Mouse (Mus musculus): ENCODE measurements at regions not wholly inside any gene's neighbourhood (a gene's known extent, or its start where the extent isn't known, plus 50 kb on each side); places are given as distances from the start of the nearest gene placed in this dataset.

GRCm38 (mm10) chr3:61740088-61740487 is 374.3 kb upstream of the B430305J03Rik start:
- Histone ChIP-seq H3K4me1 (replicated peaks; ENCODE audit: control insufficient read depth, insufficient read depth, low read length) (no peaks in the 10 kb centered on the region), H3K9ac (ENCODE audit: low read length) (no peak overlapping the region), H3K36me3 (ENCODE audit: control insufficient read depth, insufficient read depth, low read length) (no peaks in the 10 kb centered on the region), H3K27me3 (ENCODE audit: control insufficient read depth, insufficient read depth, low read depth, low read length) (no peaks in the 10 kb centered on the region), H3K4me3 (ENCODE audit: low read length) (no peak overlapping the region), H3K9me3 (ENCODE audit: control insufficient read depth, low read length) (no peaks in the 10 kb centered on the region), H3K4me2 (ENCODE audit: low read depth, low read length) (no peak overlapping the region), H3K27ac (ENCODE audit: low read length) (no peak overlapping the region)
- ATAC-seq (ENCODE audit: low read depth): no peak
- WGBS: 54% methylated on average over 2 of the region's 2 CpGs

- H3K36me3 ChIP-seq (ENCODE audit: control insufficient read depth, insufficient read depth, low read length): no peaks in the 10 kb centered on the region
- 79% methylated on average over 1 of the region's 1 CpGs for WGBS
- H3K4me2 ChIP-seq (ENCODE audit: low read depth, low read length): no peak overlapping the region
- H3K4me3 ChIP-seq (ENCODE audit: low read length): no peak overlapping the region
- H3K9me3 ChIP-seq (ENCODE audit: control insufficient read depth, low read length): no peaks in the 10 kb centered on the region
- H3K27ac ChIP-seq (ENCODE audit: low read length): no peak overlapping the region
- no peaks in the 10 kb centered on the region for H3K27me3 ChIP-seq (ENCODE audit: control insufficient read depth, insufficient read depth, low read depth, low read length)
- no peaks in the 10 kb centered on the region for H3K4me1 ChIP-seq (replicated peaks; ENCODE audit: control insufficient read depth, insufficient read depth, low read length)
- no peak for ATAC-seq (ENCODE audit: low read depth)
- H3K9ac ChIP-seq (ENCODE audit: low read length): no peak overlapping the region
Measured at GRCm38 (mm10) chr3:61738528-61738927, 372.8 kb upstream of the B430305J03Rik start.

GRCm38 (mm10) chr3:61716785-61717184 is 351.0 kb upstream of the B430305J03Rik start:
- Histone ChIP-seq H3K4me1 (replicated peaks; ENCODE audit: control insufficient read depth, insufficient read depth, low read length) (no peaks in the 10 kb centered on the region), H3K27ac (ENCODE audit: low read length) (no peak overlapping the region), H3K4me2 (ENCODE audit: low read depth, low read length) (no peak overlapping the region), H3K9ac (ENCODE audit: low read length) (no peak overlapping the region), H3K9me3 (ENCODE audit: control insufficient read depth, low read length) (no peaks in the 10 kb centered on the region), H3K27me3 (ENCODE audit: control insufficient read depth, insufficient read depth, low read depth, low read length) (no peaks in the 10 kb centered on the region), H3K4me3 (ENCODE audit: low read length) (no peak overlapping the region), H3K36me3 (ENCODE audit: control insufficient read depth, insufficient read depth, low read length) (no peaks in the 10 kb centered on the region)
- no peak for ATAC-seq (ENCODE audit: low read depth)
- WGBS: 66% methylated on average over 2 of the region's 2 CpGs

- 48% methylated on average over 4 of the region's 4 CpGs for WGBS
- H3K4me2 ChIP-seq (ENCODE audit: low read depth, low read length): no peak overlapping the region
- 0 out of 2 replicates have a peak, but pooled peaks cover 5% of the 10 kb centered on the region for H3K4me1 ChIP-seq (replicated peaks; ENCODE audit: control insufficient read depth, insufficient read depth, low read length)
- no peaks in the 10 kb centered on the region for H3K27me3 ChIP-seq (ENCODE audit: control insufficient read depth, insufficient read depth, low read depth, low read length)
- ATAC-seq (ENCODE audit: low read depth): peak; percentile 78
- no peak overlapping the region for H3K27ac ChIP-seq (ENCODE audit: low read length)
- H3K9ac ChIP-seq (ENCODE audit: low read length): no peak overlapping the region
- H3K9me3 ChIP-seq (ENCODE audit: control insufficient read depth, low read length): no peaks in the 10 kb centered on the region
- no peak overlapping the region for H3K4me3 ChIP-seq (ENCODE audit: low read length)
- no peaks in the 10 kb centered on the region for H3K36me3 ChIP-seq (ENCODE audit: control insufficient read depth, insufficient read depth, low read length)
Measured at GRCm38 (mm10) chr3:61687933-61688705, 322.4 kb upstream of the B430305J03Rik start.

- Histone ChIP-seq H3K9me3 (ENCODE audit: control insufficient read depth, low read length) (no peaks in the 10 kb centered on the region), H3K9ac (ENCODE audit: low read length) (no peak overlapping the region), H3K36me3 (ENCODE audit: control insufficient read depth, insufficient read depth, low read length) (no peaks in the 10 kb centered on the region), H3K4me3 (ENCODE audit: low read length) (no peak overlapping the region), H3K27ac (ENCODE audit: low read length) (no peak overlapping the region), H3K27me3 (ENCODE audit: control insufficient read depth, insufficient read depth, low read depth, low read length) (no peaks in the 10 kb centered on the region), H3K4me1 (replicated peaks; ENCODE audit: control insufficient read depth, insufficient read depth, low read length) (no peaks in the 10 kb centered on the region), H3K4me2 (ENCODE audit: low read depth, low read length) (no peak overlapping the region)
- 72% methylated on average over 1 of the region's 1 CpGs for WGBS
- no peak for ATAC-seq (ENCODE audit: low read depth)
Measured at GRCm38 (mm10) chr3:61670874-61671273, 305.1 kb upstream of the B430305J03Rik start.

GRCm38 (mm10) chr3:61656143-61656542 is 290.4 kb upstream of the B430305J03Rik start:
- 58% methylated on average over 2 of the region's 2 CpGs for WGBS
- no peaks in the 10 kb centered on the region for H3K36me3 ChIP-seq (ENCODE audit: control insufficient read depth, insufficient read depth, low read length)
- no peaks in the 10 kb centered on the region for H3K9me3 ChIP-seq (ENCODE audit: control insufficient read depth, low read length)
- H3K4me3 ChIP-seq (ENCODE audit: low read length): no peak overlapping the region
- no peaks in the 10 kb centered on the region for H3K4me1 ChIP-seq (replicated peaks; ENCODE audit: control insufficient read depth, insufficient read depth, low read length)
- H3K27me3 ChIP-seq (ENCODE audit: control insufficient read depth, insufficient read depth, low read depth, low read length): no peaks in the 10 kb centered on the region
- no peak for ATAC-seq (ENCODE audit: low read depth)
- no peak overlapping the region for H3K9ac ChIP-seq (ENCODE audit: low read length)
- no peak overlapping the region for H3K4me2 ChIP-seq (ENCODE audit: low read depth, low read length)
- H3K27ac ChIP-seq (ENCODE audit: low read length): no peak overlapping the region

GRCm38 (mm10) chr3:61628535-61628934 is 262.8 kb upstream of the B430305J03Rik start:
- Histone ChIP-seq H3K36me3 (ENCODE audit: control insufficient read depth, insufficient read depth, low read length) (no peaks in the 10 kb centered on the region), H3K9ac (ENCODE audit: low read length) (no peak overlapping the region), H3K4me1 (replicated peaks; ENCODE audit: control insufficient read depth, insufficient read depth, low read length) (no peaks in the 10 kb centered on the region), H3K27ac (ENCODE audit: low read length) (no peak overlapping the region), H3K4me3 (ENCODE audit: low read length) (no peak overlapping the region), H3K9me3 (ENCODE audit: control insufficient read depth, low read length) (no peaks in the 10 kb centered on the region), H3K4me2 (ENCODE audit: low read depth, low read length) (no peak overlapping the region), H3K27me3 (ENCODE audit: control insufficient read depth, insufficient read depth, low read depth, low read length) (no peaks in the 10 kb centered on the region)
- no peak for ATAC-seq (ENCODE audit: low read depth)

- no peaks in the 10 kb centered on the region for H3K9me3 ChIP-seq (ENCODE audit: control insufficient read depth, low read length)
- H3K27me3 ChIP-seq (ENCODE audit: control insufficient read depth, insufficient read depth, low read depth, low read length): no peaks in the 10 kb centered on the region
- 53% methylated on average over 3 of the region's 3 CpGs for WGBS
- ATAC-seq (ENCODE audit: low read depth): no peak
- no peak overlapping the region for H3K4me2 ChIP-seq (ENCODE audit: low read depth, low read length)
- H3K36me3 ChIP-seq (ENCODE audit: control insufficient read depth, insufficient read depth, low read length): no peaks in the 10 kb centered on the region
- H3K4me1 ChIP-seq (replicated peaks; ENCODE audit: control insufficient read depth, insufficient read depth, low read length): no peaks in the 10 kb centered on the region
- H3K9ac ChIP-seq (ENCODE audit: low read length): no peak overlapping the region
- no peak overlapping the region for H3K4me3 ChIP-seq (ENCODE audit: low read length)
- H3K27ac ChIP-seq (ENCODE audit: low read length): no peak overlapping the region
Measured at GRCm38 (mm10) chr3:61628099-61628498, 262.3 kb upstream of the B430305J03Rik start.

- H3K27me3 ChIP-seq (ENCODE audit: control insufficient read depth, insufficient read depth, low read depth, low read length): no peaks in the 10 kb centered on the region
- H3K4me2 ChIP-seq (ENCODE audit: low read depth, low read length): no peak overlapping the region
- H3K36me3 ChIP-seq (ENCODE audit: control insufficient read depth, insufficient read depth, low read length): no peaks in the 10 kb centered on the region
- no peaks in the 10 kb centered on the region for H3K9me3 ChIP-seq (ENCODE audit: control insufficient read depth, low read length)
- H3K4me1 ChIP-seq (replicated peaks; ENCODE audit: control insufficient read depth, insufficient read depth, low read length): no peaks in the 10 kb centered on the region
- H3K27ac ChIP-seq (ENCODE audit: low read length): no peak overlapping the region
- no peak for ATAC-seq (ENCODE audit: low read depth)
- H3K9ac ChIP-seq (ENCODE audit: low read length): no peak overlapping the region
- 90% methylated on average over 4 of the region's 4 CpGs for WGBS
- no peak overlapping the region for H3K4me3 ChIP-seq (ENCODE audit: low read length)
Measured at GRCm38 (mm10) chr3:61623954-61624487, 258.3 kb upstream of the B430305J03Rik start.

Measured in lung, embryonic 16.5 days (tissue).